Mouse (Mus musculus) intestine, postnatal 0 days (tissue): ENCODE measurements around the gene Lama5. TPM values are rescaled to one million over a fixed set of nuclear protein-coding genes. Genes with fewer than 3 reads are reported as not detected.

Experiments used
- ATAC-seq: fragments of 200-750 bp; cut with Nextera tagmentation; 2 replicates; pipeline ENCODE4 v1.8.0; 2017; ENCODE audit warnings: mild to moderate bottlenecking, moderate TSS enrichment, moderate library complexity
- H3K27ac ChIP-seq: fragments of 300-500 bp; sonication (generic); 2 replicates; pipeline ENCODE4 v1.5.1; 2014; ENCODE audit warnings: mild to moderate bottlenecking, low read depth, low read length, moderate library complexity
- H3K27me3 ChIP-seq: fragments of 300-500 bp; sonication (generic); replicated peaks from 2 replicates; pipeline ENCODE4 v1.6.1; 2014; ENCODE audit warnings: low read length, mixed read lengths; ENCODE audit not compliant: control insufficient read depth, insufficient read depth
- H3K36me3 ChIP-seq: fragments of 300-500 bp; sonication (generic); 2 replicates; pipeline ENCODE4 v1.6.1; 2014; ENCODE audit warnings: mild to moderate bottlenecking, moderate library complexity; ENCODE audit not compliant: control insufficient read depth, insufficient read depth
- H3K4me1 ChIP-seq: fragments of 300-500 bp; sonication (generic); replicated peaks from 2 replicates; pipeline ENCODE4 v1.6.1; 2014; ENCODE audit warnings: antibody characterized with exemption, low read length, mixed read lengths; ENCODE audit not compliant: control insufficient read depth, insufficient read depth
- H3K4me2 ChIP-seq: fragments of 300-500 bp; sonication (generic); replicated peaks from 2 replicates; pipeline ENCODE4 v1.6.1; 2014; ENCODE audit warnings: low read depth, mild to moderate bottlenecking, moderate library complexity
- H3K4me3 ChIP-seq: fragments of 300-500 bp; sonication (generic); 2 replicates; pipeline ENCODE4 v1.5.1; 2014; ENCODE audit warnings: low read depth, low read length
- H3K9ac ChIP-seq: fragments of 300-500 bp; sonication (generic); 2 replicates; pipeline ENCODE4 v1.6.1; 2014; ENCODE audit warnings: mild to moderate bottlenecking, low read depth, low read length
- H3K9me3 ChIP-seq: fragments of 300-500 bp; sonication (generic); 2 replicates; pipeline ENCODE4 v1.6.1; 2016; ENCODE audit warnings: mixed run types; ENCODE audit not compliant: control insufficient read depth
- CTCF ChIP-seq: sonication (generic); IDR thresholded peaks from 2 replicates; pipeline ENCODE4 v1.5.1; 2016; ENCODE audit warnings: low read depth, mild to moderate bottlenecking, control low read depth, antibody characterized with exemption, moderate library complexity
- WGBS: fragments of 180-500 bp; shearing (Covaris S2); extraction: QIAGEN DNeasy Blood & Tissue Kit; methylation state at CpG from one replicate; pipeline ENCODE4 v1.1.7; 2014; 5-methylcytosine and 5-hydroxymethylcytosine counted together
- polyA plus RNA-seq: library from polyadenylated mRNA; unstranded; fragments of >200 nt; fragmentation: Nextera tagmentation; extraction: Ambion mirVana; gene quantifications from 2 replicates; pipeline ENCODE4 v1.2.1, GENCODE M21; 2015

Lama5 gene
- polyA plus RNA-seq, 1 experiment from 2014 or later = 19.8 TPM

DNA sequence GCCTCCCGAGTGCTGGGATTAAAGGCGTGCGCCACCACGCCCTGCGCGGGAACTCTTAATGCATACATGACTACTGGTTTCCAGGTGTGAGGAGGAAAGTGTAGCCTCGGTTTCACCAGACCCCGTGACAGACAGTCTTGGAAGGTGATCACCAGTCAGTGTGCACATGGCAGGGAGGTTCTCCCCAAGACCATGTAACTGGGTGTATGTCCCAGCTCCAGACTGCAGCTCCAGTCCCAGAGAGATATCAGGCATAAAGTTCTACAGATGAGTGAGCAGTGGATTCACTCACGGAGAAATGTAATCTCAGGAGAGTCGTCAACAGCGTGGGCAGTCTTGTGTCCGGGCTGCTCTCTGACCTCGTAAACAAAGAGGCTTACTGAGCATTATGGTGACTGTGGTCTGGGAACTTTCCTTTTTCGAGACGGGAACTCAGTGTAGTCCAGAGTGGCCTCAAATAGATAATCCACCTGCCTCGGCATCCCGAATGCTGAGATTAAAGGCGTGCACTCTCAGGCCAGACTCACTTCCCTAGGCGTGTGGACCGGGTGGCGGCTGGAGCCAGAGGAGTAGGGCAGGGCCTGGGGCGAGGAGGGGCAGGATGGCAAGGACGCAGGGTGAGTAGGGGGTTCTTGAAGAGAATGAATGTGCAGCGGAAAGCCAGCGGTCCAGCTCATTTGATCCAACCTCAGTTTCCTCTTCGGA is 30.8 kb upstream of the Lama5 start:
- peaks cover 30% of the 10 kb centered on the region for H3K36me3 ChIP-seq
- H3K4me1 ChIP-seq = 0 out of 2 replicates have a peak, but pooled peaks cover 5% of the 10 kb centered on the region
- WGBS = 23% methylated on average over 26 of the region's 26 CpGs
- peak overlapping the region; percentile 67 for H3K4me3 ChIP-seq
- peak overlapping the region; percentile 76 for H3K4me2 ChIP-seq
- peak; percentile 31 for ATAC-seq
- no peaks in the 10 kb centered on the region for H3K27me3 ChIP-seq
- H3K27ac ChIP-seq = peak overlapping the region; percentile 74
- TF ChIP-seq CTCF = no peak
- H3K9me3 ChIP-seq = no peaks in the 10 kb centered on the region
- H3K9ac ChIP-seq = peak overlapping the region; percentile 43

DNA sequence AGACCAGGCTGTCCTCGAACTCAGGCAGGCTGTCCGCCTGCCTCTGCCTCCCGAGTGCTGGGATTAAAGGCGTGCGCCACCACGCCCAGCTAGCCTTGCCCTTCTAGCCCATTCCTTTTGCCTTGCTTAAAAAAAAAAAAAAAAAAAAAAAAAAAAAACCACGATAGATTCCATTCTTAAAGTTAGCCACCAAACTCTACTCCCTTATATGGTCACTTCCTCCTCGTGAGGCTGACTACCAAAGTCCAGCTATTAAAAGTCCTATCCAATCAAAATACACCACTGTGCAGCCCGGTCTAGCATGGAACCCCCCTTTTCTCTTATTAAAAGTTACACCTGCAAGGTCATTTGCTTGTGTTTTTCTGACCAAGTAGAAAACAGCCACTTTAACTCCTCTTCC is 30.0 kb upstream of the Lama5 start:
- 78% methylated on average over 9 of the region's 9 CpGs for WGBS
- Histone ChIP-seq H3K36me3 (peaks cover 23% of the 10 kb centered on the region), H3K27ac (no peak overlapping the region), H3K4me1 (0 out of 2 replicates have a peak, but pooled peaks cover 5% of the 10 kb centered on the region), H3K9me3 (no peaks in the 10 kb centered on the region), H3K4me3 (no peak overlapping the region), H3K4me2 (0 out of 2 replicates have a peak overlapping the region, but pooled peaks have one; percentile 76), H3K9ac (no peak overlapping the region), H3K27me3 (no peaks in the 10 kb centered on the region)
- ATAC-seq = no peak
- TF ChIP-seq CTCF = no peak

DNA sequence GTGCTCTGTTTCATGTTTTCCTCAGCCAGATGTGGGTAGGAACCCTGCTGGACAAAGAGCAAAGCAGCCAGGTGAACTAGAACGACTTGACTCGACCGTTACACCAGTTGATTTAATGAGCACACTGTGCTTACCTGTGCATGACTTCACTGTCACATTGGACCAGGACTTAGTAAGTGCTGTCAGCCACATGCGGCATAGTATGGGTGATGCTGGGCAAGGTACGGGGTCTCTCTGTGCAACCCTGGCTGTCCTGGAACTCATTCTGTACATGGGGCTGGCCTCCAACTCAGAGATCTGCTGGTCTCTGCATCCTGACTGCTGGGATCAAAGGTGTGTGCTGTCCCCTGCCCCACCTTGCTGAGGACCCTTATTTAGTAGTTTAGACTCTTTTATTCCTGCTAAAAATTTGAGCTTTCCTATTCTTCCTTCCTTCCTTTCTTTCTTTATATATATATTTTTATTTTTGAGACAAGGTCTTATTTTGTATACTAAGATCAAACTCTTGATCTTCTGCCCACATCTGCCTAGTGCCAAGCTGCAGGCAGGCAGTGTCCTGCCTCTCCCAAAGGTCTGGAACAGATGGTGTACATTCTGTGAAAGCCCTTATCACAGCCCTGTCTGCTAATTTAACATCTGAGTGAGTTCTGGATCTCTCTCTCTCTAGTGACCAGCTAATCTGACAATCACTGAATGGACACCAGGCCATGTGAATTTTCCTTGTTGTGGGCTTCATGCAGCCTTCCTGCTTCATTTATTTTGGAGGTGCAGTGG is 29.0 kb upstream of the Lama5 start:
- Histone ChIP-seq H3K9me3 (no peaks in the 10 kb centered on the region), H3K4me2 (no peak overlapping the region), H3K27ac (no peak overlapping the region), H3K9ac (no peak overlapping the region), H3K4me3 (no peak overlapping the region), H3K36me3 (peaks cover 13% of the 10 kb centered on the region), H3K27me3 (no peaks in the 10 kb centered on the region), H3K4me1 (0 out of 2 replicates have a peak, but pooled peaks cover 5% of the 10 kb centered on the region)
- no peak for TF ChIP-seq CTCF
- WGBS = 88% methylated on average over 5 of the region's 5 CpGs
- no peak for ATAC-seq

DNA sequence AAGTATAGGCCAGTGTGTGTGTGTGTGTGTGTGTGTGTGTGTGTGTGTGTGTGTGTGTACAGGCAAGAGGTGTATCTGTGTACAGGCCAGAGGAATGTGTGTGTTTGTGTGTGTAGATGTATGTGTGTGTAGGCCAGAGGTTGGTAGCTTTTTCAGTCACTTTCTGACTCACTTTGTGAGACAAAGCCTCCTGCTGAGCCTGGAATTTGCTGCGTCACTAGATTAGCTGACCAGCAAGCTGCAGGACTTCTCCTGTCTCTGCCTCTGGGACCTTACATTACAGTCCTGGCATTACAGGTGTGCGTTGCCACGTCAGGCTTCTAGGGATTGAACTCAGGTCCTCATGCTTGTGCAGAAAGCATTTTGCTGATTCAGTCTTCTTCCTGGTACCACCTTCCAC is 26.2 kb upstream of the Lama5 start:
- no peaks in the 10 kb centered on the region for H3K4me1 ChIP-seq
- no peaks in the 10 kb centered on the region for H3K9me3 ChIP-seq
- no peaks in the 10 kb centered on the region for H3K27me3 ChIP-seq
- WGBS = 70% methylated on average over 3 of the region's 3 CpGs
- no peaks in the 10 kb centered on the region for H3K36me3 ChIP-seq
- no peak overlapping the region for H3K4me3 ChIP-seq
- H3K27ac ChIP-seq = no peak overlapping the region
- no peak for TF ChIP-seq CTCF
- no peak overlapping the region for H3K4me2 ChIP-seq
- H3K9ac ChIP-seq = no peak overlapping the region
- ATAC-seq = no peak

DNA sequence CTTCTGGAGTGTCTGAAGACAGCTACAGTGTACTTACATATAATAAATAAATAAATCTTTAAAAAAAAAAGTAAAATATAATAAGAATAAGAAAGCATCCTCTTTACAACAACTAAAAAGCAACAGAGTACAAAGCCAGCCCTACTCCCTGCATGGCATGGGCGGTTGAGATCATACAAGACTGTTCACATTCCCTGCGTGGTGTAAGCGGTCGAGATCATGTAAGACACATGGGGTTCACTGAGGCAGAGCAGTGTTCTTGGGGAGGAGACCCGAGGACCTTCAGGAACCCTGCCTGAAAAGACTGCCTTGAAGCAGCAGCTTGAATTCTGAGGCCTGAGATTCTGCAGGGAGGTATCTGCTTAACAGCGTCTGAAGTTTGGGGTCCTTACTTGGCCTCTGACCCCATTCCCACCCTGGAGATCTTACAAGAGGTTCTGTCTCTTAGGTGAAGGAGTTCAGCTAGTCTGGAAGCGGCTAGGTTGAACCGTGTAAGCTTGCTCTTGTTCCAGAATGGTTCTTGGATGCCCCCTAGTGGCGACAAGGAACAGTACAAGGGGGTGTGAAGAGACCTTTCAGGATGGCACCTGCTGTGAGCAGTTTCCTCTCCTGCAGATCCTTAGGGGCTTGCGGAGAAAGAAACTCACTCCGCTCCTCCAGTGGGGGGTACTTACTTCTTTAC is 25.4 kb upstream of the Lama5 start:
- Histone ChIP-seq H3K27ac (no peak overlapping the region), H3K27me3 (no peaks in the 10 kb centered on the region), H3K4me3 (no peak overlapping the region), H3K9me3 (no peaks in the 10 kb centered on the region), H3K4me2 (no peak overlapping the region), H3K9ac (no peak overlapping the region), H3K36me3 (no peaks in the 10 kb centered on the region), H3K4me1 (no peaks in the 10 kb centered on the region)
- peak; percentile 63 for ATAC-seq
- peak; percentile 99 for TF ChIP-seq CTCF
- 28% methylated on average over 11 of the region's 11 CpGs for WGBS
